Mouse (Mus musculus): Measurements from ENCODE around the gene Tgfb1.

GRCm38 (mm10) chr7:25711165-25711564 is 24.4 kb downstream of the Tgfb1 start:
- TF ChIP-seq CTCF (IDR thresholded peaks at IDR 0.05; ENCODE audit: low read depth, low read length) (no peak), POLR2A (IDR thresholded peaks at IDR 0.05; ENCODE audit: borderline replicate concordance, low read depth, low read length) (no peak)

Data from bone marrow macrophage, adult 2 months (primary cell).